ENCODE assay signal across 8 mouse cellular contexts in genomic region chr1:120342371-120342821, GRCm38 (mm10). TPM values are rescaled to one million over a fixed set of nuclear protein-coding genes. Genes with fewer than 3 reads are reported as not detected.
DNase-seq lines count a peak whose midpoint lies in the region; ATAC-seq lines count a peak whose summit lies in the region.
"Had no signal": no experiment of that assay in that cellular context is flagged by ENCODE, and none has a peak within 500 bp of the region (broad histone marks: within the 10 kb centered on the region; RNA-seq: fewer than 3 reads in every experiment).

No protein-coding gene starts in this region.

- peak; percentile 33 for DNase-seq in right cerebral cortex, postnatal 14 days
- no peak for DNase-seq in right cerebral cortex, postnatal 25 days
- DNase-seq in embryo, embryonic 11 days = peak; percentile 81
- peak; percentile 75 for DNase-seq in limb, embryonic 11.5 days (ENCODE audit: low spot score)
- no peak for DNase-seq in c-Kit-positive CD71-positive TER-119-positive erythroid progenitor cells, embryonic 14.5 days (ENCODE audit: low spot score)

- under 1% methylated on average over 34 of the region's 34 CpGs for WGBS in heart, embryonic 14.5 days
- WGBS in limb, embryonic 11.5 days = under 1% methylated on average over 34 of the region's 34 CpGs
- under 1% methylated on average over 34 of the region's 34 CpGs for WGBS in midbrain, embryonic 15.5 days

- peaks cover 80% of the 10 kb centered on the region for H3K27me3 ChIP-seq in heart, embryonic 14.5 days (ENCODE audit: control insufficient read depth, insufficient read depth, low read length)
- H3K27me3 ChIP-seq in limb, embryonic 11.5 days (ENCODE audit: control insufficient read depth, insufficient read depth, low read length) = peaks cover 70% of the 10 kb centered on the region
- H3K27me3 ChIP-seq in midbrain, embryonic 15.5 days (replicated peaks) = peaks cover 67% of the 10 kb centered on the region

- peaks cover 0 to 9% of the 10 kb centered on the region in 2 experiments; a peak in 2 of 4 replicates for H3K4me1 ChIP-seq in heart, embryonic 14.5 days (ENCODE audit: control insufficient read depth in 2 of 2, insufficient read depth in 2 of 2, low read length in 2 of 2)
- peaks cover 12% of the 10 kb centered on the region; the same call in 1 of the 2 replicates for H3K4me1 ChIP-seq in limb, embryonic 11.5 days (ENCODE audit: control insufficient read depth, insufficient read depth, low read length)
- peaks cover 28% of the 10 kb centered on the region for H3K4me1 ChIP-seq in midbrain, embryonic 15.5 days

- no peaks in the 10 kb centered on the region for H3K9me3 ChIP-seq in heart, embryonic 14.5 days (ENCODE audit: control insufficient read depth, low read length)
- no peaks in the 10 kb centered on the region for H3K9me3 ChIP-seq in limb, embryonic 11.5 days (ENCODE audit: control insufficient read depth, low read length)
- no peaks in the 10 kb centered on the region for H3K9me3 ChIP-seq in midbrain, embryonic 15.5 days

- no peaks in the 10 kb centered on the region for H3K36me3 ChIP-seq in heart, embryonic 14.5 days (ENCODE audit: control insufficient read depth, insufficient read depth, low read length)
- no peaks in the 10 kb centered on the region for H3K36me3 ChIP-seq in limb, embryonic 11.5 days (ENCODE audit: control insufficient read depth, insufficient read depth, low read length)
- no peaks in the 10 kb centered on the region for H3K36me3 ChIP-seq in midbrain, embryonic 15.5 days (replicated peaks)

- H3K4me3 ChIP-seq in heart, embryonic 14.5 days (ENCODE audit: control insufficient read depth in 1 of 2, insufficient read depth in 1 of 2, low read depth in 1 of 2, low read length in 2 of 2) = peak overlapping the region; percentile 24 to 36; a peak in 3 of 4 replicates
- peak overlapping the region; percentile 18; the same call in 1 of the 2 replicates for H3K4me3 ChIP-seq in limb, embryonic 11.5 days (ENCODE audit: low read depth, low read length)
- H3K4me3 ChIP-seq in midbrain, embryonic 15.5 days = peak overlapping the region; percentile 40

- H3K9ac ChIP-seq in heart, embryonic 14.5 days (ENCODE audit: low read length) = no peak overlapping the region
- no peak overlapping the region for H3K9ac ChIP-seq in limb, embryonic 11.5 days (ENCODE audit: low read length)
- H3K9ac ChIP-seq in midbrain, embryonic 15.5 days = 0 out of 2 replicates have a peak overlapping the region, but pooled peaks have one; percentile 5

- no peak overlapping the region for H3K27ac ChIP-seq in heart, embryonic 14.5 days (replicated peaks in 1 of 2; ENCODE audit: control insufficient read depth in 1 of 2, insufficient read depth in 1 of 2, low read depth in 2 of 2, low read length in 2 of 2)
- H3K27ac ChIP-seq in limb, embryonic 11.5 days (replicated peaks; ENCODE audit: low read depth, low read length) = no peak overlapping the region
- H3K27ac ChIP-seq in midbrain, embryonic 15.5 days = no peak overlapping the region

- ATAC-seq in heart, embryonic 14.5 days (ENCODE audit: insufficient number of reproducible peaks, insufficient read depth, low FRiP score, low read depth) = no peak
- ATAC-seq in limb, embryonic 11.5 days (ENCODE audit: insufficient number of reproducible peaks, low FRiP score, low TSS enrichment, low read depth) = 0 out of 2 replicates have a peak, but pooled peaks have one; percentile 42
- ATAC-seq in midbrain, embryonic 15.5 days (replicated peaks) = peak; percentile 17; the same call in 1 of the 2 replicates

- peak overlapping the region; percentile 68 for H3K4me2 ChIP-seq in heart, embryonic 14.5 days (ENCODE audit: low read length)
- H3K4me2 ChIP-seq in limb, embryonic 11.5 days (ENCODE audit: low read depth, severe bottlenecking) = peak overlapping the region; percentile 47
- H3K4me2 ChIP-seq in midbrain, embryonic 15.5 days = peak overlapping the region; percentile 63

RNA-seq across cellular contexts. Expression of gene C1ql2, which starts 2.0 kb away (rescaled TPM):
- not detected in 2 replicates for polyA plus RNA-seq in heart, embryonic 14.5 days (2014; fragmentation: Nextera tagmentation; extraction: Ambion mirVana)
- not detected in 2 replicates for polyA plus RNA-seq in limb, embryonic 11.5 days (2014; fragmentation: Nextera tagmentation; extraction: Ambion mirVana)
- polyA plus RNA-seq in midbrain, embryonic 15.5 days (2015; fragmentation: Nextera tagmentation; extraction: Ambion mirVana) = 17.9 and 21.7 TPM in 2 replicates
- polyA plus RNA-seq: liver, embryonic 16.5 days had no signal

Comparison
In these comparisons a context has a peak if more than half of its experiments do, and no peak if none do; other contexts are left out.
1. DNase-seq: peak in right cerebral cortex, postnatal 14 days (single experiment), embryo, embryonic 11 days (single experiment) and limb, embryonic 11.5 days (single experiment); none in right cerebral cortex, postnatal 25 days (single experiment) and c-Kit-positive CD71-positive TER-119-positive erythroid progenitor cells, embryonic 14.5 days (single experiment).
2. RNA of gene C1ql2, which starts 2.0 kb away (polyA plus RNA-seq): 17.9 to 21.7 TPM in midbrain, embryonic 15.5 days; not detected in heart, embryonic 14.5 days and not detected in limb, embryonic 11.5 days; every median in the first group is over 10 times any median in the second.
3. Peak in every context shown above with its lines, with median percentiles within 50 percentile points of each other: H3K4me2 ChIP-seq and H3K4me3 ChIP-seq.